In the genomic region with DNA sequence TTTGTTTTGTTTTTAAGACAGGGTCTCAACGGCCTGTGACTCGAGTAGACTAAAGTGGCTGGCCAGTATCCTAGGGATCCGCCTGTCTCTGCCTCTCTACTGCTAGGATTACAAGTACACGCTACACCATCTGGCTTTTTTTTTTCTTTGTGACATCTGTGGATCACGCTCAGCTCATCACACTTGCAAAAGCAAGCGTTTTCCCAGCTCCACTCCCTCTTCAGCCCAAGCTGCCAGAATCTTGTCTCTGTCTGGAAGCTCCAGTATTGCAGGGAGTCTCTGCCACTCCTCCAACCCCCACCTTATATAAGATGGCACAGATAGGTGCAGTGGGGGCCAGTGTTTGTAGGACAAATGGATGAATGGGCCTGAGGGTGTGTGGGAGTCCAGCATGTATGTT, we compare ENCODE assay signal across 15 mouse cellular contexts. TPM values are rescaled to one million over a fixed set of nuclear protein-coding genes. Genes with fewer than 3 reads are reported as not detected.
DNase-seq lines count a peak whose midpoint lies in the region; ATAC-seq and TF ChIP-seq lines count a peak whose summit lies in the region.
"Had no signal": no experiment of that assay in that cellular context is flagged by ENCODE, and none has a peak within 500 bp of the region (broad histone marks: within the 10 kb centered on the region; RNA-seq: fewer than 3 reads in every experiment).

No protein-coding gene starts in this region.

- peak; percentile 66; the same call in 1 of the 2 replicates for ATAC-seq in forebrain, embryonic 13.5 days
- no peak for ATAC-seq in forebrain, embryonic 12.5 days (ENCODE audit: low FRiP score)
- no peak for ATAC-seq in midbrain, embryonic 11.5 days (ENCODE audit: low FRiP score)
- ATAC-seq in midbrain, embryonic 14.5 days (ENCODE audit: low FRiP score, low TSS enrichment): no peak
- ATAC-seq in activated CD4-positive, CD25-positive, alpha-beta regulatory T cell, adult 4 months: no peak

- no peak overlapping the region for H3K4me2 ChIP-seq in forebrain, embryonic 13.5 days
- H3K4me2 ChIP-seq in forebrain, embryonic 12.5 days: no peak overlapping the region
- no peak overlapping the region for H3K4me2 ChIP-seq in midbrain, embryonic 11.5 days
- no peak overlapping the region for H3K4me2 ChIP-seq in midbrain, embryonic 14.5 days (ENCODE audit: low read length)
- H3K4me2 ChIP-seq: embryonic facial prominence, embryonic 15.5 days; heart, embryonic 15.5 days; hindbrain, embryonic 14.5 days had no signal

- no peaks in the 10 kb centered on the region for H3K9me3 ChIP-seq in forebrain, embryonic 13.5 days (replicated peaks)
- H3K9me3 ChIP-seq in forebrain, embryonic 12.5 days: no peaks in the 10 kb centered on the region
- no peaks in the 10 kb centered on the region for H3K9me3 ChIP-seq in midbrain, embryonic 11.5 days (ENCODE audit: control insufficient read depth, low read length)
- no peaks in the 10 kb centered on the region for H3K9me3 ChIP-seq in midbrain, embryonic 14.5 days (ENCODE audit: control insufficient read depth, low read length)
- H3K9me3 ChIP-seq: embryonic facial prominence, embryonic 15.5 days; heart, embryonic 15.5 days had no signal

- H3K27me3 ChIP-seq in forebrain, embryonic 13.5 days: no peaks in the 10 kb centered on the region
- no peaks in the 10 kb centered on the region for H3K27me3 ChIP-seq in forebrain, embryonic 12.5 days
- no peaks in the 10 kb centered on the region for H3K27me3 ChIP-seq in midbrain, embryonic 11.5 days (ENCODE audit: control insufficient read depth, insufficient read depth, low read length)
- no peaks in the 10 kb centered on the region for H3K27me3 ChIP-seq in midbrain, embryonic 14.5 days (ENCODE audit: control insufficient read depth, insufficient read depth, low read length)
- no peaks in the 10 kb centered on the region for H3K27me3 ChIP-seq in thymus, adult 2 months (ENCODE audit: control insufficient read depth, insufficient read depth, low read length)
- H3K27me3 ChIP-seq: embryonic facial prominence, embryonic 15.5 days; heart, embryonic 15.5 days had no signal

- H3K27ac ChIP-seq in forebrain, embryonic 13.5 days: peak overlapping the region; percentile 68
- H3K27ac ChIP-seq in forebrain, embryonic 12.5 days: no peak overlapping the region
- H3K27ac ChIP-seq in midbrain, embryonic 11.5 days (ENCODE audit: low read depth, low read length): no peak overlapping the region
- no peak overlapping the region for H3K27ac ChIP-seq in midbrain, embryonic 14.5 days (replicated peaks; ENCODE audit: low read depth, low read length)
- H3K27ac ChIP-seq in thymus, adult 2 months (ENCODE audit: control insufficient read depth, insufficient read depth, low read length): no peak overlapping the region
- H3K27ac ChIP-seq: embryonic facial prominence, embryonic 15.5 days; heart, embryonic 15.5 days; hindbrain, embryonic 14.5 days; macrophage had no signal

- peak; percentile 47 for DNase-seq in midbrain, embryonic 11.5 days (ENCODE audit: low spot score, missing footprints)
- no peak for DNase-seq in midbrain, embryonic 14.5 days
- peak; percentile 83 for DNase-seq in layer of hippocampus, adult 9-11 months
- peak; percentile 74 for DNase-seq in right cerebral cortex, postnatal 25 days
- no peak for DNase-seq in thymus, adult 2 months
- DNase-seq: cerebellum, postnatal 14 days; thymus, postnatal 25 days had no signal

- 84% methylated on average over 6 of the region's 6 CpGs for WGBS in forebrain, embryonic 13.5 days
- WGBS in forebrain, embryonic 12.5 days: 84% methylated on average over 6 of the region's 6 CpGs
- 94% methylated on average over 6 of the region's 6 CpGs for WGBS in midbrain, embryonic 11.5 days
- 84% methylated on average over 6 of the region's 6 CpGs for WGBS in midbrain, embryonic 14.5 days
- 91% methylated on average over 6 of the region's 6 CpGs for WGBS in thymus, adult 2 months

- no peak overlapping the region for H3K9ac ChIP-seq in forebrain, embryonic 13.5 days
- H3K9ac ChIP-seq in forebrain, embryonic 12.5 days: no peak overlapping the region
- no peak overlapping the region for H3K9ac ChIP-seq in midbrain, embryonic 11.5 days (ENCODE audit: low read length)
- H3K9ac ChIP-seq in midbrain, embryonic 14.5 days (replicated peaks; ENCODE audit: low read length): no peak overlapping the region
- H3K9ac ChIP-seq: embryonic facial prominence, embryonic 15.5 days; heart, embryonic 15.5 days; hindbrain, embryonic 14.5 days had no signal

- H3K4me3 ChIP-seq in forebrain, embryonic 13.5 days: no peak overlapping the region
- H3K4me3 ChIP-seq in forebrain, embryonic 12.5 days (replicated peaks): no peak overlapping the region
- no peak overlapping the region for H3K4me3 ChIP-seq in midbrain, embryonic 11.5 days (ENCODE audit: low read depth, low read length)
- H3K4me3 ChIP-seq in midbrain, embryonic 14.5 days (replicated peaks; ENCODE audit: low read depth, low read length): no peak overlapping the region
- no peak overlapping the region for H3K4me3 ChIP-seq in thymus, adult 2 months (ENCODE audit: control insufficient read depth, insufficient read depth, low read length)
- H3K4me3 ChIP-seq: embryonic facial prominence, embryonic 15.5 days; heart, embryonic 15.5 days; myocyte had no signal

- no peak for TF ChIP-seq POLR2A in thymus, adult 2 months (IDR thresholded peaks at IDR 0.05; ENCODE audit: control insufficient read depth, extremely low read depth, insufficient read depth, low read length, poor library complexity)

- H3K36me3 ChIP-seq in forebrain, embryonic 13.5 days (ENCODE audit: poor library complexity, severe bottlenecking): peaks cover 25% of the 10 kb centered on the region
- H3K36me3 ChIP-seq in forebrain, embryonic 12.5 days (replicated peaks): no peaks in the 10 kb centered on the region
- peaks cover 3% of the 10 kb centered on the region; the same call in 1 of the 2 replicates for H3K36me3 ChIP-seq in midbrain, embryonic 11.5 days (ENCODE audit: control insufficient read depth, insufficient read depth, low read length)
- H3K36me3 ChIP-seq in midbrain, embryonic 14.5 days (ENCODE audit: control insufficient read depth, insufficient read depth, low read length): peaks cover 47% of the 10 kb centered on the region
- H3K36me3 ChIP-seq in thymus, adult 2 months (ENCODE audit: control insufficient read depth, insufficient read depth, low read length): no peaks in the 10 kb centered on the region
- H3K36me3 ChIP-seq: embryonic facial prominence, embryonic 15.5 days had no signal

- no peak for TF ChIP-seq CTCF in thymus, adult 2 months (IDR thresholded peaks at IDR 0.05; ENCODE audit: borderline replicate concordance, control insufficient read depth, extremely low read depth, insufficient read depth, low read length, poor library complexity)

- H3K4me1 ChIP-seq in forebrain, embryonic 13.5 days: 0 out of 2 replicates have a peak, but pooled peaks cover 3% of the 10 kb centered on the region
- H3K4me1 ChIP-seq in forebrain, embryonic 12.5 days: no peaks in the 10 kb centered on the region
- no peaks in the 10 kb centered on the region for H3K4me1 ChIP-seq in midbrain, embryonic 11.5 days (ENCODE audit: control insufficient read depth, insufficient read depth, low read length)
- no peaks in the 10 kb centered on the region for H3K4me1 ChIP-seq in midbrain, embryonic 14.5 days (ENCODE audit: control insufficient read depth, insufficient read depth, low read length)
- peaks cover 29% of the 10 kb centered on the region for H3K4me1 ChIP-seq in thymus, adult 2 months (replicated peaks; ENCODE audit: control insufficient read depth, insufficient read depth, low read length)
- H3K4me1 ChIP-seq: embryonic facial prominence, embryonic 15.5 days had no signal

RNA-seq across cellular contexts. Expression of gene Mrpl35, which starts 54.6 kb away (rescaled TPM):
- 55.7 and 58.1 TPM in 2 replicates for polyA plus RNA-seq in forebrain, embryonic 13.5 days (2015; fragmentation: Nextera tagmentation; extraction: Ambion mirVana)
- polyA plus RNA-seq in forebrain, embryonic 12.5 days (2016; fragmentation: Nextera tagmentation; extraction: Ambion mirVana): 50.7 and 50.9 TPM in 2 replicates
- 58.0 and 58.2 TPM in 2 replicates for polyA plus RNA-seq in midbrain, embryonic 11.5 days (2014; fragmentation: Nextera tagmentation; extraction: Ambion mirVana)
- 40.4 and 41.1 TPM in 2 replicates for polyA plus RNA-seq in midbrain, embryonic 14.5 days (2014; fragmentation: Nextera tagmentation; extraction: Ambion mirVana)
- 10 to 100 TPM; 66.2 to 66.4 TPM for polyA plus RNA-seq in activated CD4-positive, CD25-positive, alpha-beta regulatory T cell, adult 4 months (2017; shearing (Covaris generic))
- polyA plus RNA-seq in thymus, adult 2 months (2012; rRNA removed): 9.2 and 10.9 TPM in 2 replicates

RNA-seq across cellular contexts. Expression of gene Immt, which starts 59.0 kb away (rescaled TPM):
- polyA plus RNA-seq in forebrain, embryonic 13.5 days (2015; fragmentation: Nextera tagmentation; extraction: Ambion mirVana): 166 and 172 TPM in 2 replicates
- 151 and 156 TPM in 2 replicates for polyA plus RNA-seq in forebrain, embryonic 12.5 days (2016; fragmentation: Nextera tagmentation; extraction: Ambion mirVana)
- 186 and 205 TPM in 2 replicates for polyA plus RNA-seq in midbrain, embryonic 11.5 days (2014; fragmentation: Nextera tagmentation; extraction: Ambion mirVana)
- polyA plus RNA-seq in midbrain, embryonic 14.5 days (2014; fragmentation: Nextera tagmentation; extraction: Ambion mirVana): 161 and 173 TPM in 2 replicates
- 100 to 1,000 TPM; 110 to 119 TPM for polyA plus RNA-seq in activated CD4-positive, CD25-positive, alpha-beta regulatory T cell, adult 4 months (2017; shearing (Covaris generic))
- polyA plus RNA-seq in thymus, adult 2 months (2012; rRNA removed): 47.7 and 52.3 TPM in 2 replicates

Comparison
In these comparisons a context has a peak if more than half of its experiments do, and no peak if none do; other contexts are left out.
1. DNase-seq: peak in midbrain, embryonic 11.5 days (single experiment), layer of hippocampus, adult 9-11 months (single experiment) and right cerebral cortex, postnatal 25 days (single experiment); none in midbrain, embryonic 14.5 days (single experiment) and thymus, adult 2 months (single experiment).